Mouse (Mus musculus): ENCODE measurements around the gene Lgmn. TPM values are rescaled to one million over a fixed set of nuclear protein-coding genes. Genes with fewer than 3 reads are reported as not detected.
A peak's percentile ranks its signal among the peaks of the same experiment; 100 is the strongest.

Gene Lgmn
- polyA plus RNA-seq, 1 experiment from 2014 or later, result 75.0 TPM

DNA sequence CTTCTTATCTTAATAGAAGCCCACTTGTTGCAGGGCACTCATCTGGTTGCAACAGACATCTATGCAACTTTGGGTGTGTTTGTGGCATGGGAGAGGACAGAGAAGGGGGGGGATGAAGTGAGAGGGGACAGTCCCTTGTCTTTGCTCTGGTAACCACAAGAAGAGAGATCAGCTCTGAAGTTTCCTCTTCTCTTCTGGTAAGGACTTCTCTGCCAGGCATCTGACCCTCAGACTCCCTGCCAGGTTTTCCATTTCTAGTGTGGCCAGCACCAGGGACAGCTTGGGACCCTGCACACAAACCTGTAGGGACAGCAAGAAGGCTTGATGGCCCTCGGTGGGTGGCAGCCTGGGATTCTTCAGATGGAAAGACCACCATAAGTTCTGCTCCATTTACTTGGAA, 88.6 kb downstream of the Lgmn start:
- DNase-seq (ENCODE audit: low spot score), result no peak

- no peak for DNase-seq (ENCODE audit: low spot score)
Observed at GRCm38 (mm10) chr12:102348447-102348846, 91.2 kb downstream of the Lgmn start.

DNA sequence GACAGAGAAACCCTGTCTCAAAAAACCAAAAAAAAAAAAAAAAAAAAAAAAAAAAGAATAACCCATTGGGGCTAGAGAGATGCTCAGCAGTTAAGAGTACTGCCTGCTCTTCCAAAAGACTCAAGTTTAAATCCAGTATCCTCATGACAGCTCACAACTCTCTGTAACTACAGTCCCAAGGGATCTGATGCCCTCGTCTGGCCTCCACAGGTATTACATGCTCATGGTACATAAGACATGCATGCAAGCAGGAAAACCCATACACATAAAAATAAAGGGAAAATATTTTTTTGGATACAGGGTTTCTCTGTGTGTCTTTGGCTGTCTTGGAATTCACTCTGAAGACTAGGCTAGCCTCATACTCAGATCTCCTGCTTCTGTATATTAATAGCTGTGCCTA, 93.1 kb downstream of the Lgmn start:
- DNase-seq (ENCODE audit: low spot score), result peak; percentile 69

- no peak for DNase-seq (ENCODE audit: low spot score)
Observed at GRCm38 (mm10) chr12:102345031-102345815, 94.4 kb downstream of the Lgmn start.

Other genes with a start within 250 kb of the Lgmn start
- 7.0 and 7.9 TPM in 2 replicates for gene Rin3, start 156.8 kb downstream of the Lgmn start, polyA plus RNA-seq (2015; fragmentation: Nextera tagmentation; extraction: Ambion mirVana)
- gene Golga5, start 29.3 kb upstream of the Lgmn start, polyA plus RNA-seq (2015; fragmentation: Nextera tagmentation; extraction: Ambion mirVana), result 31.7 and 34.5 TPM in 2 replicates
- gene Chga, start 115.2 kb upstream of the Lgmn start, polyA plus RNA-seq (2015; fragmentation: Nextera tagmentation; extraction: Ambion mirVana), result 13.2 and 25.2 TPM in 2 replicates